In the genomic region with DNA sequence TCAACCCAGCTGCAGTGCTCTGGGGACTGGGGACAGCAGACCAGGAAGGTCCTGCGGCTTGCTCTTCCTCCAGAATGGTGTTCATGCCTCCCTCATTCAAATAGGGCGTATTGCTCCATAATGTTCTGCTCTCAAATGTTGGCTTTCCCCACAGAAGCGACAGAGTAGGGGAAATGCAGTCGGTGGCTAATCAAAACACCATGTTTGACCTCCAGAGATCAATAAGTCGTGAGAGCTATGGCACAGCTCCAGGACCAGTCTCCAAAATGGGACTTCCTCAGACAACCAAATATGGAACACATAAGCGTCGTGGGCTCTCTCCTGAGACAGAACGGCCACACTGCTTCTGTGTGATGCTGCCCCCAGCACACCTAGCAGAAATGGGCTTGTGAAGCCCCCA, we compare ENCODE assay signal across 12 mouse cellular contexts. TPM values are rescaled to one million over a fixed set of nuclear protein-coding genes. Genes with fewer than 3 reads are reported as not detected.
A peak's percentile ranks its signal among the peaks of the same experiment; 100 is the strongest.
DNase-seq lines count a peak whose midpoint lies in the region; ATAC-seq and TF ChIP-seq lines count a peak whose summit lies in the region.
"Had no signal": no experiment of that assay in that cellular context is flagged by ENCODE, and none has a peak within 500 bp of the region (broad histone marks: within the 10 kb centered on the region; RNA-seq: fewer than 3 reads in every experiment).

No protein-coding gene starts in this region.

- H3K4me2 ChIP-seq in forebrain, embryonic 14.5 days (ENCODE audit: low read length): no peak overlapping the region
- no peak overlapping the region for H3K4me2 ChIP-seq in forebrain, embryonic 16.5 days (ENCODE audit: low read length)
- H3K4me2 ChIP-seq in lung, embryonic 14.5 days: peak overlapping the region; percentile 13; the same call in 1 of the 2 replicates
- H3K4me2 ChIP-seq in liver, embryonic 11.5 days: peak overlapping the region; percentile 56

- no peak for TF ChIP-seq CTCF in lung, embryonic 14.5 days (IDR thresholded peaks at IDR 0.05; ENCODE audit: low read depth)

- no peak for DNase-seq in forebrain, embryonic 14.5 days (ENCODE audit: low spot score)
- peak; percentile 81 for DNase-seq in lung, embryonic 14.5 days
- DNase-seq in lung, adult 18-20 months: no peak
- DNase-seq in liver, embryonic 11.5 days (ENCODE audit: low spot score): no peak
- no peak for DNase-seq in right cerebral cortex, adult 2 months (ENCODE audit: low spot score in 2 of 2)
- no peak for DNase-seq in kidney, postnatal 36 days
- DNase-seq: B cell, adult 2 months; kidney, postnatal 14 days; left cerebral cortex, postnatal 4 days had no signal

- H3K9ac ChIP-seq in forebrain, embryonic 14.5 days (ENCODE audit: low read length): no peak overlapping the region
- H3K9ac ChIP-seq in forebrain, embryonic 16.5 days (replicated peaks; ENCODE audit: low read depth, low read length): no peak overlapping the region
- no peak overlapping the region for H3K9ac ChIP-seq in lung, embryonic 14.5 days
- peak overlapping the region; percentile 32 for H3K9ac ChIP-seq in liver, embryonic 11.5 days (ENCODE audit: low read depth, low read length)

- 75% methylated on average over 8 of the region's 8 CpGs for WGBS in forebrain, embryonic 14.5 days
- 66% methylated on average over 8 of the region's 8 CpGs for WGBS in forebrain, embryonic 16.5 days
- WGBS in lung, embryonic 14.5 days: 24% methylated on average over 8 of the region's 8 CpGs
- 32% methylated on average over 8 of the region's 8 CpGs for WGBS in liver, embryonic 11.5 days

- no peaks in the 10 kb centered on the region for H3K36me3 ChIP-seq in forebrain, embryonic 14.5 days (ENCODE audit: control insufficient read depth, insufficient read depth, low read length)
- no peaks in the 10 kb centered on the region for H3K36me3 ChIP-seq in forebrain, embryonic 16.5 days (ENCODE audit: control insufficient read depth, insufficient read depth)
- H3K36me3 ChIP-seq in lung, embryonic 14.5 days (ENCODE audit: insufficient read depth): no peaks in the 10 kb centered on the region
- no peaks in the 10 kb centered on the region; the same call in none of the 2 replicates for H3K36me3 ChIP-seq in liver, embryonic 11.5 days (ENCODE audit: control insufficient read depth, insufficient read depth, low read length)
- H3K36me3 ChIP-seq in megakaryocyte, embryonic 14.5 days (replicated peaks; ENCODE audit: low read length): peaks cover 24% of the 10 kb centered on the region

- ATAC-seq in forebrain, embryonic 14.5 days: no peak
- ATAC-seq in forebrain, embryonic 16.5 days: no peak
- ATAC-seq in lung, embryonic 14.5 days (ENCODE audit: insufficient read depth): no peak
- no peak for ATAC-seq in liver, embryonic 11.5 days (replicated peaks; ENCODE audit: low FRiP score)
- ATAC-seq: hindbrain, embryonic 16.5 days had no signal

- H3K4me3 ChIP-seq in forebrain, embryonic 14.5 days (ENCODE audit: low read depth, low read length): no peak overlapping the region
- no peak overlapping the region for H3K4me3 ChIP-seq in forebrain, embryonic 16.5 days (replicated peaks; ENCODE audit: low read length)
- no peak overlapping the region for H3K4me3 ChIP-seq in lung, embryonic 14.5 days (ENCODE audit: low read depth, low read length)
- H3K4me3 ChIP-seq in liver, embryonic 11.5 days (ENCODE audit: low read depth, low read length): no peak overlapping the region; the same call in 1 of the 2 replicates
- H3K4me3 ChIP-seq in megakaryocyte, embryonic 14.5 days (replicated peaks): peak overlapping the region; percentile 77

- H3K27me3 ChIP-seq in forebrain, embryonic 14.5 days (replicated peaks; ENCODE audit: control insufficient read depth, insufficient read depth, low read length): no peaks in the 10 kb centered on the region
- H3K27me3 ChIP-seq in forebrain, embryonic 16.5 days (replicated peaks; ENCODE audit: control insufficient read depth, insufficient read depth, low read length): no peaks in the 10 kb centered on the region
- no peaks in the 10 kb centered on the region for H3K27me3 ChIP-seq in lung, embryonic 14.5 days (ENCODE audit: insufficient read depth, low read length)
- no peaks in the 10 kb centered on the region for H3K27me3 ChIP-seq in liver, embryonic 11.5 days (replicated peaks; ENCODE audit: control insufficient read depth, insufficient read depth, low read length)
- no peaks in the 10 kb centered on the region for H3K27me3 ChIP-seq in megakaryocyte, embryonic 14.5 days (replicated peaks)

- no peaks in the 10 kb centered on the region for H3K9me3 ChIP-seq in forebrain, embryonic 14.5 days (replicated peaks; ENCODE audit: control insufficient read depth, low read length)
- no peaks in the 10 kb centered on the region for H3K9me3 ChIP-seq in forebrain, embryonic 16.5 days (ENCODE audit: control insufficient read depth, low read length)
- H3K9me3 ChIP-seq in lung, embryonic 14.5 days (ENCODE audit: low read depth, low read length): no peaks in the 10 kb centered on the region
- H3K9me3 ChIP-seq in liver, embryonic 11.5 days (ENCODE audit: control insufficient read depth, low read length): no peaks in the 10 kb centered on the region
- no peaks in the 10 kb centered on the region for H3K9me3 ChIP-seq in megakaryocyte, embryonic 14.5 days

- H3K4me1 ChIP-seq in forebrain, embryonic 14.5 days (ENCODE audit: control insufficient read depth, insufficient read depth, low read length): peaks cover 32% of the 10 kb centered on the region
- H3K4me1 ChIP-seq in forebrain, embryonic 16.5 days (replicated peaks; ENCODE audit: control insufficient read depth, insufficient read depth, low read length): peaks cover 39% of the 10 kb centered on the region
- H3K4me1 ChIP-seq in lung, embryonic 14.5 days (ENCODE audit: insufficient read depth): peaks cover 43% of the 10 kb centered on the region
- H3K4me1 ChIP-seq in liver, embryonic 11.5 days (replicated peaks; ENCODE audit: control insufficient read depth, insufficient read depth, low read length): peaks cover 75% of the 10 kb centered on the region
- H3K4me1 ChIP-seq in megakaryocyte, embryonic 14.5 days: peaks cover 97% of the 10 kb centered on the region

- H3K27ac ChIP-seq in forebrain, embryonic 14.5 days (ENCODE audit: low read depth, low read length): 0 out of 2 replicates have a peak overlapping the region, but pooled peaks have one; percentile 81
- H3K27ac ChIP-seq in forebrain, embryonic 16.5 days (ENCODE audit: low read length): no peak overlapping the region
- 0 out of 2 replicates have a peak overlapping the region, but pooled peaks have one; percentile 86 for H3K27ac ChIP-seq in lung, embryonic 14.5 days (ENCODE audit: low read depth)
- H3K27ac ChIP-seq in liver, embryonic 11.5 days (ENCODE audit: low read depth, low read length): peak overlapping the region; percentile 87

RNA-seq across cellular contexts. Expression of gene Uck2, which starts 13.3 kb away (rescaled TPM):
- 54.1 and 58.1 TPM in 2 replicates for polyA plus RNA-seq in forebrain, embryonic 14.5 days (2014; fragmentation: Nextera tagmentation; extraction: Ambion mirVana)
- 62.7 and 70.3 TPM in 2 replicates for polyA plus RNA-seq in forebrain, embryonic 16.5 days (2015; fragmentation: Nextera tagmentation; extraction: Ambion mirVana)
- polyA plus RNA-seq in lung, embryonic 14.5 days (2014; fragmentation: Nextera tagmentation; extraction: Ambion mirVana): 98.3 and 98.8 TPM in 2 replicates
- polyA plus RNA-seq in liver, embryonic 11.5 days (2014; fragmentation: Nextera tagmentation; extraction: Ambion mirVana): 144 and 156 TPM in 2 replicates
- polyA plus RNA-seq in megakaryocyte, embryonic 14.5 days (2012; ENCODE audit: insufficient read depth, low replicate concordance): 367 and 525 TPM in 2 replicates

RNA-seq across cellular contexts. Expression of gene Tmco1, which starts 36.3 kb away (rescaled TPM):
- polyA plus RNA-seq in forebrain, embryonic 14.5 days (2014; fragmentation: Nextera tagmentation; extraction: Ambion mirVana): 81.7 and 84.0 TPM in 2 replicates
- 74.3 and 79.7 TPM in 2 replicates for polyA plus RNA-seq in forebrain, embryonic 16.5 days (2015; fragmentation: Nextera tagmentation; extraction: Ambion mirVana)
- polyA plus RNA-seq in lung, embryonic 14.5 days (2014; fragmentation: Nextera tagmentation; extraction: Ambion mirVana): 91.5 and 93.1 TPM in 2 replicates
- polyA plus RNA-seq in liver, embryonic 11.5 days (2014; fragmentation: Nextera tagmentation; extraction: Ambion mirVana): 104 and 116 TPM in 2 replicates
- polyA plus RNA-seq in megakaryocyte, embryonic 14.5 days (2012; ENCODE audit: insufficient read depth, low replicate concordance): 15.5 and 56.2 TPM in 2 replicates

Comparison
In these comparisons a context has a peak if more than half of its experiments do, and no peak if none do; other contexts are left out.
1. H3K4me2 ChIP-seq: peak in lung, embryonic 14.5 days (single experiment) and liver, embryonic 11.5 days (single experiment); none in forebrain, embryonic 14.5 days (single experiment) and forebrain, embryonic 16.5 days (single experiment).